Mouse (Mus musculus): ENCODE data around the gene 4931428F04Rik. TPM values are rescaled to one million over a fixed set of nuclear protein-coding genes. Genes with fewer than 3 reads are reported as not detected.
A peak's percentile ranks its signal among the peaks of the same experiment; 100 is the strongest.
"Not testable (repeated sequence)": the region's sequence is repeated elsewhere in the genome, so short reads cannot be mapped to it uniquely, and the experiment has no call there.

The 4931428F04Rik gene
- polyA plus RNA-seq, 1 experiment from 2014 or later: 43.8 TPM

- not testable (repeated sequence) for H3K9me3 ChIP-seq; DNase-seq (ENCODE audit: low spot score); H3K27ac ChIP-seq; H3K4me3 ChIP-seq; H3K36me3 ChIP-seq
- Histone ChIP-seq H3K4me1 (replicated peaks) (peaks cover 47% of the 10 kb centered on the region), H3K27me3 (ENCODE audit: insufficient read depth, poor library complexity, severe bottlenecking) (peaks cover 40% of the 10 kb centered on the region)
- WGBS: 89% methylated on average over 8 of the region's 8 CpGs
These were observed 1.7 kb upstream of the 4931428F04Rik start for GRCm38 (mm10) chr8:105291364-105291763.

DNA sequence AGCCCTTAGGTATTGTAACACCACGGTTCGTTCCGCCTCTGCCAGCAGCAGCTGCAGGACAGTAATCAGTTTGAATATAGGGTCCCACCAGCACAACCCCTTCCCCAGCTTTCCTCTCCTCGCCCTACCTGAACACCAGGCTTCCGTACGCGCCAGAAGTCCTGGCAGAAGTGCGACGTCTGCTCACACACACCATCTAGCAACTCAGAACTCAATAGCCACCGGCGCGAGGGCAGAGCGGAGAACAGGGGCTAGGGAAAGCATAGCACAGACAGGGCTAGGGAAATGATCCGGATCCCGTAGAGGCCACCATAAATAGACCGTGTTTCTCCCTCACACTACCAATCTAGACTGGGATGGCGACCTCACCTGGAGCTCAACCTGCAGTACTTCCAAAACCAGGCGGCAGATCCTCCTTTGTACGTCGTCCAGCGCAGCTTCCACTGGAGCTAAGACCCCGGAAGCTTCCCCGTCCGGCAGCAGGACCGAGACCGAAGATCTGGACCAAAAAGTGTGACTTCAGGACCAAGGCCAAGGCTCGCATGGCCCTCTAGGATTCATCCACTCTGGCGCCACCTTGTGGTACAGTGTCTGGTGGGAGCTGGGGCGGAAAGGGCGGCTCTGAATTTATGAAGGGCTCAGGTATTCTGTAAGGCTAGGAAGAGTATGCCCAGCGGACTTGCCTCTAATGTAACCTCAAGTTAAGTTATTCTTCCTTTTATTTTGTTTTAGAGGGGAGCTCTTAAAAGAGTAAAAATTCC is 1.1 kb upstream of the 4931428F04Rik start:
- H3K9me3 ChIP-seq: no peaks in the 10 kb centered on the region
- 0 out of 2 replicates have a peak overlapping the region, but pooled peaks have one; percentile 91 for H3K27ac ChIP-seq
- peak overlapping the region; percentile 54 for H3K4me3 ChIP-seq
- H3K36me3 ChIP-seq: peaks cover 4% of the 10 kb centered on the region; the same call in 1 of the 2 replicates
- peaks cover 48% of the 10 kb centered on the region for H3K4me1 ChIP-seq (replicated peaks)
- WGBS: 9% methylated on average over 31 of the region's 31 CpGs
- peak; percentile 89 for DNase-seq (ENCODE audit: low spot score)
- peaks cover 44% of the 10 kb centered on the region for H3K27me3 ChIP-seq (ENCODE audit: insufficient read depth, poor library complexity, severe bottlenecking)

DNA sequence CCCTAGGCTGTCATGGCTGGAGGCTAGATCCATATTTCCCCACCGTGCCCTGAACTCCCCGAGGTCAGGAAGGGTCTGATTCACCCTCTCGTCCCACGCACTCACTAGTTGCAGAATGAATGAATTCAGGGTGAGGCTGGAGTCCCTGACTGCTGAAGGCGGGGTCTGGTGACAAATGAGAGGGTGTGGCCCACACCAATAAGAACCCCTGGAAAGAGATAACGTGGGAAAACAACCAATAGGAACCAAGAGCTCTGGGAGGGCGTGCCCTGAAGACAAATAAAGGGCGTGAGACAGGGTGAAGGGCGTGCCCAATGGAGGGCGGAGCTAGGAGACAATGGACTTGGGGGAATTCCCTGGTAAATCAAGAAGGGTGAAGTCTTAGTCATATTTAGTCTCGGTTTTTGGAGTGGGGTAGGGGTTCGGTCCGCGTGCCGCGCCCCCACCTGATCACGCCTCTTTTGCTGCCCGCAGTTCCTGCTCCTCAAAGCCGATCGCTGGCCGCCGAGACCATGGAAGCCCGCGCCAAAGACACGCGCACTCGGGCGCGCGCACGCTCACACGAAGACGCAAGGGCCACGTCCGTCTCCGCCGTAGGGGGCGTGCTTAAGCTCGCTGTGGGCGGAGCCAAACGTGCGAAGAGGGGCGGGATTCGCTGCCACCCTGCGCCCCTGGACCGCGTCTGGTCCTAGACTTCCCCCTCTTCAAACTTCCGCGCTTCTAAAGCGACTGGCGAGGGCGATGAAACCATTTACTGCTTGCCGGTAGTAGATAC is 519 bp downstream of the 4931428F04Rik start:
- Histone ChIP-seq H3K4me1 (replicated peaks) (peaks cover 54% of the 10 kb centered on the region), H3K27ac (peak overlapping the region; percentile 91), H3K27me3 (ENCODE audit: insufficient read depth, poor library complexity, severe bottlenecking) (peaks cover 50% of the 10 kb centered on the region), H3K4me3 (peak overlapping the region; percentile 54), H3K36me3 (peaks cover 18% of the 10 kb centered on the region), H3K9me3 (no peaks in the 10 kb centered on the region)
- under 1% methylated on average over 53 of the region's 53 CpGs for WGBS
- peak; percentile 95 for DNase-seq (ENCODE audit: low spot score)

GRCm38 (mm10) chr8:105288231-105288630 is 1.4 kb downstream of the 4931428F04Rik start:
- WGBS: 87% methylated on average over 5 of the region's 5 CpGs
- peaks cover 54% of the 10 kb centered on the region for H3K27me3 ChIP-seq (ENCODE audit: insufficient read depth, poor library complexity, severe bottlenecking)
- H3K4me3 ChIP-seq: peak overlapping the region; percentile 54
- DNase-seq (ENCODE audit: low spot score): no peak
- H3K9me3 ChIP-seq: no peaks in the 10 kb centered on the region
- 0 out of 2 replicates have a peak overlapping the region, but pooled peaks have one; percentile 91 for H3K27ac ChIP-seq
- peaks cover 25% of the 10 kb centered on the region for H3K36me3 ChIP-seq
- H3K4me1 ChIP-seq (replicated peaks): peaks cover 54% of the 10 kb centered on the region

DNA sequence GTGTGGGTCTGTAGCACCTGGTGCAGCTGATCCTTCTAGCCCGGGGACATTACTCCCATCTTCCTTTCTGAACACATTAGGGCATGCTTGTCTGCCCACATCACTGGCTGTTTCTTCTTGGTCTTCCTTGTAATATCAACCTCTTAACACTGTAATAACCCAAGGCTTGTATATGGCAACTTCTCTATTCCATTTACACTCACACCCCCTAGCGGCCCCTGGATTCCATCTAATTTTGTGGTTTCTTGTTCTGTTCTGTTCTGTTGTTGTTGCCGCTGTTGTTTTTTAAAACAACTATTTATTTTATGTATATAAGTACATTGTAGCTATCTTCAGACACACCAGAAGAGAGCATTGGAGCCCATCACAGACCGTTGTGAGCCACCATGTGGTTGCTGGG is 2.8 kb downstream of the 4931428F04Rik start:
- peaks cover 39% of the 10 kb centered on the region for H3K36me3 ChIP-seq
- peaks cover 57% of the 10 kb centered on the region for H3K4me1 ChIP-seq (replicated peaks)
- H3K27me3 ChIP-seq (ENCODE audit: insufficient read depth, poor library complexity, severe bottlenecking): peaks cover 61% of the 10 kb centered on the region
- 88% methylated on average over 4 of the region's 4 CpGs for WGBS
- no peaks in the 10 kb centered on the region for H3K9me3 ChIP-seq
- no peak overlapping the region for H3K27ac ChIP-seq
- DNase-seq (ENCODE audit: low spot score): no peak
- H3K4me3 ChIP-seq: no peak overlapping the region

DNA sequence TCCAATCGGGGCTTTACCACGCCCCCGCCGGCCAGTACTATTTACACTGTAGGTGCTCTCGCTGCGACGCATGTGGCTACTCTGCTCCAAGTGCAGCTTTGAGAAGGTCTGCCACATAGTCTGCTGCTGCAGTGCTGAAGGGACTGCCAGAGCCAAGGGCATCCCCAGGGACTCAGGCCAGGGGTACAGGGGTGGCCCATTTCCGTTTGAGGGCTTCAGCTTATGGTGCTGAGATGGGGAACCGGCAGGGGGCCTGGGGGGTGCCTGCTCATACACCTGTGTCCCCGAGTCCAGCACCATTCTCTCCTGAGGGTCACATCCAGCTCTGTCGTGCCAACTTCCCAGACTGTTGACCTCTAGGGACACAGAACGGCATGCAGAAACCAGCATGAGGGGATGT is 4.2 kb downstream of the 4931428F04Rik start:
- WGBS: 44% methylated on average over 12 of the region's 12 CpGs
- Histone ChIP-seq H3K36me3 (peaks cover 49% of the 10 kb centered on the region), H3K27me3 (ENCODE audit: insufficient read depth, poor library complexity, severe bottlenecking) (peaks cover 66% of the 10 kb centered on the region)

GRCm38 (mm10) chr8:105283074-105283473 is 6.6 kb downstream of the 4931428F04Rik start:
- 24% methylated on average over 23 of the region's 23 CpGs for WGBS
- H3K4me1 ChIP-seq (replicated peaks): peaks cover 36% of the 10 kb centered on the region
- peaks cover 56% of the 10 kb centered on the region for H3K36me3 ChIP-seq
- H3K27me3 ChIP-seq (ENCODE audit: insufficient read depth, poor library complexity, severe bottlenecking): peaks cover 81% of the 10 kb centered on the region
- H3K4me3 ChIP-seq: no peak overlapping the region
- no peak overlapping the region for H3K27ac ChIP-seq
- no peak for DNase-seq (ENCODE audit: low spot score)
- no peaks in the 10 kb centered on the region for H3K9me3 ChIP-seq

More for the DNA sequence above, 4.2 kb downstream of the 4931428F04Rik start:
- H3K9me3 ChIP-seq: no peaks in the 10 kb centered on the region
- no peak overlapping the region for H3K4me3 ChIP-seq
- no peak for DNase-seq (ENCODE audit: low spot score)
- no peak overlapping the region for H3K27ac ChIP-seq
- H3K4me1 ChIP-seq (replicated peaks): peaks cover 51% of the 10 kb centered on the region

GRCm38 (mm10) chr8:105282239-105282638 is 7.4 kb downstream of the 4931428F04Rik start:
- 84% methylated on average over 4 of the region's 4 CpGs for WGBS
- Histone ChIP-seq H3K4me1 (replicated peaks) (peaks cover 29% of the 10 kb centered on the region), H3K9me3 (no peaks in the 10 kb centered on the region), H3K27me3 (ENCODE audit: insufficient read depth, poor library complexity, severe bottlenecking) (peaks cover 89% of the 10 kb centered on the region), H3K36me3 (peaks cover 56% of the 10 kb centered on the region), H3K4me3 (no peak overlapping the region), H3K27ac (no peak overlapping the region)
- no peak for DNase-seq (ENCODE audit: low spot score)

DNA sequence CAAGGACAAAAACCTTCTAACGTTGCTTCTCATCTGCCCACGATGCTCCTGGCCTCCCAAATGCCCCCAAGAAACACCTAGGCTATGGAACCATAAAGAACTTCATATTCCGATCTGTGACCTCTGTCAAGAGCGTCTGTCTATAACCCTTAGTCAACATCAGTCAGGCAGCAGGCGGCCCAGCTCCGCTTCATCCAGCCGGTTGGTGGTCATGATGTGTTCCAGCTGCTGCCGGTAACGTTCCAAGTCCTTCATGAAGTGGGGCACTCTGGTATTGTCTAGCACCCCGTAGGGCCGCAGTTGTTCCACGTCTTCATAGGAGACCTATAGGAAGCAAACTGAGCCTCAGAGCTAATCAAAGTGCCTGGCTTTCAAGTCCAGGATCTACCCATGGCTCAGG is 7.8 kb downstream of the 4931428F04Rik start:
- Histone ChIP-seq H3K4me1 (replicated peaks) (peaks cover 28% of the 10 kb centered on the region), H3K4me3 (no peak overlapping the region), H3K27me3 (ENCODE audit: insufficient read depth, poor library complexity, severe bottlenecking) (peaks cover 93% of the 10 kb centered on the region), H3K9me3 (no peaks in the 10 kb centered on the region), H3K27ac (no peak overlapping the region), H3K36me3 (peaks cover 56% of the 10 kb centered on the region)
- DNase-seq (ENCODE audit: low spot score): no peak
- WGBS: 91% methylated on average over 12 of the region's 12 CpGs

DNA sequence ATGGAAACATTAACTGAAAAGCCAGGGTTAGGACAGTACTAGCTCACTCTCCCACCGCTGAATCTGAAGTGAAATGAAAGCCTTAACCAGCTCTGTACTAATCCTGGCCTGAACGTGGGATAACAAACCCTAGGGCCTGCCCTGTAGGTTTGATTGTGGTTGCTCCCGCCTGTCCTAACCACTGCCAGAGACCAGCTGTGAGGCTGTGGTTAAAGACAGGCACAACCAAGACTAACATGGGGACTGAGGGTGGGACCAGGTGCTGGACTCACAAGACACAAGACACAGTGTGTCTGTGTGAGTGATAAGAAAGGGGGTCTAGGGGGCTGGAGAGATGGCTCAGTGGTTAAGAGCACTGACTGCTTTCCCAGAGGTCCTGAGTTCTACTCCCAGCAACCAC is 9.1 kb downstream of the 4931428F04Rik start:
- H3K27ac ChIP-seq: no peak overlapping the region
- no peak overlapping the region for H3K4me3 ChIP-seq
- WGBS: 60% methylated on average over 3 of the region's 3 CpGs
- H3K9me3 ChIP-seq: no peaks in the 10 kb centered on the region
- peaks cover 34% of the 10 kb centered on the region for H3K4me1 ChIP-seq (replicated peaks)
- no peak for DNase-seq (ENCODE audit: low spot score)
- peaks cover 51% of the 10 kb centered on the region for H3K36me3 ChIP-seq
- peaks cover 97% of the 10 kb centered on the region for H3K27me3 ChIP-seq (ENCODE audit: insufficient read depth, poor library complexity, severe bottlenecking)

DNA sequence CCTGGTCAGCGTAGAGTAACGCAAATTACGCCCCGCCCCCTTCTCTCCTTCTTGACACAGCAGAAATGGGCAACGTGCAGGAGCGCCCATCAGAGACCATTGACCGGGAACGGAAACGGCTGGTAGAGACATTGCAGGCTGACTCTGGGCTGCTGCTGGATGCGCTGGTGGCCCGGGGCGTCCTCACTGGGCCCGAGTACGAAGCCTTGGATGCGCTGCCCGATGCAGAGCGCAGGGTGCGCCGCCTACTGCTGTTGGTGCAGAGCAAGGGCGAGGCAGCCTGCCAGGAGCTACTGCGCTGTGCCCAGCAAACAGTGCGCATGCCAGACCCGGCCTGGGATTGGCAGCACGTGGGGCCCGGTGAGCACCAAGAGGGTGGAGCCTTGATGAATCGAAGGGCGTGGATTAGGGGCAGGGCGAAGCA is 10.7 kb downstream of the 4931428F04Rik start:
- peaks cover 38% of the 10 kb centered on the region for H3K36me3 ChIP-seq
- peaks cover 100% of the 10 kb centered on the region for H3K27me3 ChIP-seq (ENCODE audit: insufficient read depth, poor library complexity, severe bottlenecking)
- H3K4me1 ChIP-seq (replicated peaks): peaks cover 34% of the 10 kb centered on the region
- WGBS: 2% methylated on average over 28 of the region's 28 CpGs
- H3K9me3 ChIP-seq: no peaks in the 10 kb centered on the region
- no peak overlapping the region for H3K27ac ChIP-seq
- DNase-seq (ENCODE audit: low spot score): no peak
- H3K4me3 ChIP-seq: peak overlapping the region; percentile 34

GRCm38 (mm10) chr8:105276292-105277120 is 13.2 kb downstream of the 4931428F04Rik start:
- Histone ChIP-seq H3K27ac (peak overlapping the region; percentile 30), H3K4me1 (replicated peaks) (peaks cover 32% of the 10 kb centered on the region), H3K36me3 (peaks cover 14% of the 10 kb centered on the region), H3K9me3 (no peaks in the 10 kb centered on the region), H3K4me3 (peak overlapping the region; percentile 55), H3K27me3 (ENCODE audit: insufficient read depth, poor library complexity, severe bottlenecking) (peaks cover 100% of the 10 kb centered on the region)
- peak; percentile 66 for DNase-seq (ENCODE audit: low spot score)
- WGBS: 4% methylated on average over 30 of the region's 30 CpGs
